Mouse (Mus musculus): ENCODE data around the gene Dynlt1b.
"Not testable (repeated sequence)": the region's sequence is repeated elsewhere in the genome, so short reads cannot be mapped to it uniquely, and the experiment has no call there.

Dynlt1b gene

DNA sequence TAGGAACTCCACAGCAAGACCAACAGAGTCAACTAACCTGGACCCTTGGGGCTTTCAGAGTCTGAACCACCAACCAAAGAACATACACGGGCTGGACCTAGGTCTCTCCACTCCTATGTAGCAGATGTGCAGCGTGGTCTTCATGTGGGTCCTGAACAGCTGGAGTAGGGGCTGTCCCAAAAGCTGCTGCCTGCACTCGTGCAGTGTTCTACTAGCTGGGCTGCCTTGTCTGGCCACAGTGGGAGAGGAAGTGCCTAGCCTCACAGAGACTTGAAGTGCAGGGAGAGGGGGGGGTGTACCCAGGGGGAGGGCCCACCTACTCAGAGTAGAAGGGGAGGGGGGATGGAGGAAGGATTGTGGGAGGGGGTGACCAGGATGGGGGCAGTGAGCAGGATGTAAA, 7.1 kb upstream of the Dynlt1b start:
- not testable (repeated sequence) for DNase-seq (ENCODE audit: low read depth, low spot score)

DNA sequence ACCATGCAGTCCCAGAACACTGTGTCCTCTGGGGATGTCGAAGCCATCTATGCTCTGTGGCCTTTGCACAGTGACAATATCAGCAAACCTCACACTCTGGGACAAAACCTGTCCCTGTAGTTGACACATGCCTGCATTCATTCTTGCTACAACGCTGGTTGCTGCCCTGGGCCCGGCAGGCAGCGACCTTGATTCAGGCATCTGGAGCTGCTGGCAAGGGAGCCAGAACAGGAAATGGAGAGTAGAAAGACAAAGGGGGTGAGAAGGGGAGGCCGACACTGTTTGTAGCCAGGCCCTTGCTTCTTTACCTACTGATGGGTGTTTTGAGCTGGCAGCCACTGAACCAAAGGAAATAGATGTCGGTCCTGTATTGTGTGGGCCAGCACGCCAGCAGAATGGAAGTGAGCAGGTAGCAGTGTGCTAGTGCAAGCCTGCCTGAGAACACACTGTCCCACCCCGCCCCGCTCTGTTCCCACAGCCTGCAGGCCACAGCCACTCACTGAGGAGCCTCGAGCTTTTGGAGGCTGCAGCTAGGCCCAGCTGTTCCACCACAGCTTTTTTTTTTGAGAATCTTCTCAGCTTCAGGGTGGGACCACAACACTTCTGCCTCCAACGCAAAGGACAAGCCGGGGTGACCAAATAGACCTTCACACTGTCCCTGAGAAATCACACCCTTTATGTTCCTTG, 5.5 kb upstream of the Dynlt1b start:
- DNase-seq (ENCODE audit: low read depth, low spot score): not testable (repeated sequence)

DNA sequence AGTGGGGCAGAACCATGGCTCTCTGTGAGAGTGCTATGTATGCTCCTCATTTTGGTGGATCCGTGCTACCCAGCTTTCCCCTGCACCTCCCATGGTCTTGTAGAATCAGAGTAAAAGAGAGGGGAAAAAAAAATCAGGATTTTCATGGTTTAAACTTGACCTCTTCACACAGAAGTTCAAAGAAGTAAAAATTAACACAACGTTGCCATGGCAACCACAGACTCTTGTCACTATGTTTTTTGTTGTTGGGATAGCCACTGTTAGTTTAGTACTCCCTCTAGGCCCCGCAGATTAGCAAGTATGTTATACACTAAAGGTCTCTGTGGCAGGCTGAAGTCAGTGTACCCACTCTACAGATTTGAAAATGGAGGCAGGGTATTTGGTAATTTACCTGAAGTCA, 4.6 kb upstream of the Dynlt1b start:
- DNase-seq (ENCODE audit: low read depth, low spot score): not testable (repeated sequence)

DNA sequence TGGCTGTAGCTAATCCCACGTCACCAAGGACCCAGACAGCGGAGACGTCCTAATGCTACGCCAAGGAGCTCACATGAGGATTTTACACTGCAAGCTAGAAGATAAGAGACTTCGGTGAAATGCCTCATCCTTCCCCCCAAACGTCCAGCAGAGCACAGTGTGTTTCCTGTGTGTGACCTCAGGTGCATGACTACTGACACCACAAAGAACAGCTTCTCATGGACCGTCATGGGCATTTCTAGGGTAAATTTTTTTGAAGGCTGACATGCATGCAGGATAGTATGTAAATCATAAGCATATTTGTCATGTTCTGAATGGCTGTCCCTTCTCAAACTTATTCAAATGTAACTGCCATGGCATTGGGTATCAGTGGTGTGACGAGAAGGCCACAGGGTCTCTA, 3.0 kb upstream of the Dynlt1b start:
- not testable (repeated sequence) for DNase-seq (ENCODE audit: low read depth, low spot score)

DNA sequence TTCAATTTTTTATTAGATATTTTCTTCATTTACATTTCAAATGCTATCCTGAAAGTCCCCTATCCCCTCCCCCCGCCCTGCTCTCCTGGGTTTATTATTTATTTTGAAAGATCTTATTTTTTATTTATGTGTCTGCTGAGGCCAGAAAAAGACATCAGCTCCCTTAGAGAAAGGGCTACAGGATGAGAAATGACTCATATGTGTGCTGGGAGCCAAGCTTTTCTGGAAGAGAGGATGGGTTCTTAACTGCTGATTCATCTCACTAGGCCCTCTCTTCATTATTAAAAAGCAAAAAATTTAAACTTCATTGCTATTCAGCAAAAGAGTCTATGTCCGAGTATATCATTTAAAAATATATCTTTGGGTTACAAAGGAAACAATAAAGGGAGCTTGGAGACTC, 986 bp upstream of the Dynlt1b start:
- DNase-seq (ENCODE audit: low read depth, low spot score): not testable (repeated sequence)

DNA sequence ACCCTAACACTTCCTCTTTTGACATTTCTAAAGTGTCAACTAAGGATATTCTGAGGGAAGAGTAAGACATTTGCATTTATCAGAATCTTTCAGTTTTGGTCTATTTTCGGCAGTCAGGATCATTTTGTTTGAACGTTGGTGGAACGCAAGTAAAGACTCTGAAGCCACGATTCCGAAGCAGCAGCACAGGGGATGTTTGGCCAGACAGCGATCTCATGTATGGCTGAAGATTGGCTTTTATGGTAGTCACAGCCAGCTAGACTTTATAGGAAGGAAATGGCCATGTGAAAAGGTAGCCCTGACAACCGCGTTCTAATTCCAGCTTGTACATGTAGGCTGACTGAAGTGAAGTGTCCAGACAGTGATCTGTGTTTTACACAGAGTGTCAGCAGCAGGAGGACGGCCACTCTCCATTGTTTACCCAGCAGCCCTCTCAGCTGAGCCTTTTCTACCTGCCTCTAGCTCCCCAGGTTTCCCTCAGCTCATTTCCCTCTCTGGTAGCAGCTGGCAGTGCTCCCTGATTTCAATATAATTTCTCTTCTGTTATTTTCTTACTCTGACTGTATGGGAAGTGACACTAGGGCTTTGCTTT, 594 bp downstream of the Dynlt1b start:
- DNase-seq (ENCODE audit: low read depth, low spot score): not testable (repeated sequence)

DNA sequence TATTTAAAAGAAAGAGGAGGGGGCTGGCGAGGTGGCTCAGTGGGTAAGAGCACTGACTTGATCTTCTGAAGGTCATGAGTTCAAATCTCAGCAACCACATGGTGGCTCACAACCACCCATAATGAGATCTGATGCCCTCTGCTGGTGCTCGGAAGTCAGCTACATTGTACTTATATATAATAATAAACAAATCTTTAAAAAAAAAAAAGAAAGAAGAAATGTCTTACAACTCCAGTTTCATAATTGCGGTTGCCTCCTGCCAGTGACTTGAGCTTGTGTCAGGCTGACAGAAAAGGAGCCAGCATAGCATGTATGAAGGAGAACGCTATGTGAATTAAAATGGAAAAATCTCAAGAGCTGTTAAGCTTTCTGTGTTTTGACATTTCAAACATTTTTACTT, 2.5 kb downstream of the Dynlt1b start:
- DNase-seq (ENCODE audit: low read depth, low spot score): not testable (repeated sequence)

DNA sequence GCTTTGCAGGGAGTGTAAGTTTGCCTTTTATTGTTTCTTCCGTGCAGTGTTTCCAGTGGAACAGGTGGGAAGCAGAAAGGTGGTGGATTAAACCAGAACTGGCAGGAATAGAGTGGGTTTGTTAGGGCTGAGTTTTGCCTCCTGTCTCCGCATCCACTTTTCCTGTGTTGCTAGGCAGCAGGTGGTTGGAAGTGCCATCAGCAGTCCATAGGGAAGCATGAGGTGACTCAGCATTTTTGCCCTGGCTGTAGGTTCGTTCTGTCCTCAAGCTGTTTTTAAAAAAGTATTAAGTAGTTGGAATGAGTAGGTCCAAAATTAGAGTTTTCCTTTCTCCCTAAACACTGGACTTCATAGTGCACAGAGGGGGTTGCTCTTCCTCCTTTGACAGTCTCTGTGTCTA, 3.8 kb downstream of the Dynlt1b start:
- DNase-seq (ENCODE audit: low read depth, low spot score): not testable (repeated sequence)

DNA sequence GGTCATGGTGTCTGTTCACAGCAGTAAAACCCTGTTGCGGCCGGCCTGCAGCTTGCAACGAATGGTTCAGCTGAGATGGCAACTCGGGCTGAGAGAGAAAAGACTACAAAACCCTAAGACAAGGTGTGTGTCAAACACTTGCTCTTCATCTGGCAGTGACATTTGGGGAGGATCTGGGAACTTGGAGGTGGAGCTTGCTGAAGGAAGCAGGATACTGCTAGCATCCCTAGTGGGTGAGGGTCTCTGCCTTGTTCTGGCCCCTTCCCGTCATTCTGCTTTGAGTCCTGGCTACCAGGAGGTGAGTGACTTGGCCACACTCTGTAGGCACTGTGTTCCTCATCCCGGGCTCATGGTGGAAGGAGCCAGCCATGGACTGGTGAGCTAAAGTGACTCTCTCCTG, 8.2 kb downstream of the Dynlt1b start:
- DNase-seq (ENCODE audit: low read depth, low spot score): not testable (repeated sequence)

DNA sequence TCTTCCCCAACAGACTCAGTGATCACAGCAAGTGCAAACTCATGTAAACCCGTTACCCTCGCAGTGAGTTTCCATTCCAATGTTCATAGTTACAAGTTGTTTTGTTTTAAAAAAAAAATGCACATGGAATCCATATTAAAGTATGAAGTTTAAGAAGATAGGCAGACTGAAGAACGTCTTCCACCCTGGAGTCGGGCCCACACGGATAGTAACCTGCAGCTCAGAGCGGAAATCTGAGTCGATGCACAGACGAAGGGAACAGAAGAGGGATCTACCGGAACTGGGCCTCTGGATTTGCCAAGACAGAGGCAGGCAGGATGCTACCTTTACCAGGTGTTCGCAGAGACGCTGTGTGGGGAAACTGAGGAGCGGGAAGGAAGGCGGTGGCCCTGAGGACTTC, 10.0 kb downstream of the Dynlt1b start:
- not testable (repeated sequence) for DNase-seq (ENCODE audit: low read depth, low spot score)

DNA sequence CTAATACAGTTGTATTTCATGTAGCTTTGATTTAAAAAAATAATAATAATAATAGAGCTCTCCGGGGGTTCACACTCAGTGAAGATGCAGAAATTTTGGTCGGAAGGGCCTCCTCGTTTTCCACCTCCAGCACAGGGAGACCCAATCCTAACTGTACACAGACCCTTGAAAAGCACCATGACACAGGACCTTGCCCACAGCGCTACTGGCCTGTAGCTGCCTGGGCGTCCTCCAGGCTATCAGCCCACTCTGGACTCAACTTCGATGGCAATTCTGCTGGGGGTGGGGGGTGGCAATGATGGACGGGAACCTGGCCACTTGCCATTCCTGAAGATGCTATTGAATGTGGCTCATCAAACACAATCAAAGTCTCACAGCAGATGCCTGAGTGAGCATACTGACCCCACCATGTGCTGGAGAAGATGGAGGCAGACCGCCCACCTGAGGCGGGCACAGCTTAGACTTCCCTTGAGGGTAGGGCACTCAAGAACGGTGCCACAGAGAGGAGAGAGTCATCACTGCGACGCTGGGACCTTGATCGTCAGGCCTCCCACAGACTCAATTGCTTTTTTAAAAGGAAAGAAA, 10.7 kb downstream of the Dynlt1b start:
- not testable (repeated sequence) for DNase-seq (ENCODE audit: low read depth, low spot score)

DNA sequence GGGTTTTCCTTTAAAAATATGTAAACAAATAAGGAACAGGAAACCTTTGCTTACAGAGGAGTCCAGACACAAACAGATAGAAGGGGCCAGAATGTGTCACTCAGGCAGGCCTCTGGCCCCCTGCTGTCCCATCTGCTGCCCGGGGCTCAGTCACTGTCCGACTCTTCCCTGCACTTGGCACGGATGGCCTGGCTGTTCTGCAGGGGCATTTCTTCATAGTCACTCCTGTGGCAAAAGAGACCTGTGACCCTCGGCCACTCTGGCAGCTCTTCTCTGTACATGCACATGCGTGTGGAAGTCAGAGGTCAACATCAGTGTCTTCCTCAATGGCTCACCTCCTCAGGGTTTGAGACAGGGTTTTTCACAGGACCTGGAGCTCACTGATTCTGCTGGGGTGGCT, 11.3 kb downstream of the Dynlt1b start:
- DNase-seq (ENCODE audit: low read depth, low spot score): not testable (repeated sequence)

DNA sequence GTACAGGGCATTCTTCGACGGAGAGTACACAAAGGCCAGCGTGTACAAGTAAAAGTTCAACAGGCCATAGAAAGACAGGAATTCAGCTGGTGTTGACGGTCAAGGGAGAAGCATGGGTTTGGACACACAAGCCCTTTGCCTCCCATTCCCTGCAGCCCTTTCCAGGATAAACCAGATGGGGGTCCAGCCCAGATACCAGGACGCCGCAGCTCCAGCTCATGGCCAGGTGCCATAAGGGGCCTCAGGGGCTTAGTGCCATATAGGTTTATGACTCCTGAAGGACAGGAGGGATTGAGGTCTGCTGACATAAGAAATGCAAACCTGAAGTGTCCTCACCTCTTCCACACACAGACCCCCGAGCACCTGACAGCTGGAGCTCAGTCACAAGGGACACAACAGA, 12.6 kb downstream of the Dynlt1b start:
- not testable (repeated sequence) for DNase-seq (ENCODE audit: low read depth, low spot score)

DNA sequence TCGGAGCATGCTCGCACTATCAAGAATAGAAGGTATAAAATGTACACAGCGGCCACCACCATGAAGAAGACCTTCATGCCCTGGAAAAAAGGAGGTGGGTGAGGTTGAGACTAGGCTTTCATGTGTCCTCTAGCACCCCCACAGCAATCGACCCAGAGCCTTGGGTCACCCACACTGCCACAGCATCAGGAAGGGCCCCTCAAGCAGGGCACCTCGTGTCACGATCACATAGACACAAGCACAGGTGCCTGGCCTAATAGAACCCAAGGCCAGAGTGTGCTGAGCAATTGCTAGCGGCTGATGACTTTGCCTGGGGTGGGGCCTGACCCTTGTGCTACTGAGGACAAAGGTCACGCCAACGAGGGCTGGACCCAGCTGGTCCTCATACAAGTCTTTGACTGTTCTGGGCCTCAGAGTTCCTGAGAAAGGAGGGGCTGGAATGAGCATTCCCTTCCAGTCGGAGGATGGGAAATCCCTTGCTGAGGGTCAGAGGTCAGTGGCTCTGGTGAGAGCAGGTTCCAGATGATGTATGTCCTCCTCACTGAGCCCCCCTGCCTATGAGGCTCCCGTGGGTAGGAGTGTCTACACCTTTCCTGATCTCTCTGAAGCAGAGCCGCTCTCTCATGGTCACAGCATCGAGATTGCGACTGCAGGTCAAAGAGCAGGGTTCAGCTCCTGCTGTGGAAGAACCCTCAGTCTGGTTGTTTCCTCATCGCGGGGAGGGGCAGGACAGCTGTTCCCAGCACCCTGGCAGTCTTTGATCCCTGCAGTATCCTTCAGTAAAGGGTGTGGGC, 16.1 kb downstream of the Dynlt1b start:
- DNase-seq (ENCODE audit: low read depth, low spot score): not testable (repeated sequence)

DNA sequence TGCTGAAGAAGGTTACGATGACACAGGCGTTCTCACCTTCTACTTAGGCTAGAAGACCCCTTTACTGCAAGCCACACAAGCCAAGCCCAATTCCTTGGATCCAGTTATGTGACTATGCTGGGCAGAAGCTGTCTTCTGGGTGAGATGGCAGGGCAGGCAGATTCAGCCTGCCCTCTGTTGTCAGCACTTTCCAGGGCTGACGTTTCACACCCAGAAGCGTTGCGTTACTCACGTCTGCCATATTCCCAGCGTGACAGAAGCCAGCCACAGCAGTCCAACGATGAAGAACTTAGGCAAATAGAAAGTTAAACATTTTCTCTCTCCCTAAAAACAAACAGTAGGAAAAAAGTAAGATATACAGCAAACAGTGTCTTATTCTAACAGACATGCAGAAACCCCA, 18.4 kb downstream of the Dynlt1b start:
- not testable (repeated sequence) for DNase-seq (ENCODE audit: low read depth, low spot score)

DNA sequence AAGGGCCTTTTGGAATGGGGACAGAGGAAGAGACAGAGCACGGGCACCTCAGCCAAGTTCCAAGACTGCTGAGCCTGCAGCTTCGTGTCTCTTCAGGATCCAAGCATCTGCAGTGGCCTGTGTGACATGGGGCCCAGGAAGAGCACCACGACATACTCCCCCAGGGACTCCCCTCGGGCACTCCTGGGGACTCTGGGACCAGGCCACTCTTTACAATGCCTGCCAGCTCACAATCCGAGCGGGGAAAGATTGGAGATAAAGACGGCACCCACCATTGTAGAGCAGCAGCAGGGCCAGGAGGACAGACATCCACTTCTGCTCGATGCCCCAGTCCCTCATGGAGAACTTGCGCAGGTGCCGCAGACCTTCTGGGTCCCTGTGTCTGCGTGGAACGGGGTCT, 19.3 kb downstream of the Dynlt1b start:
- not testable (repeated sequence) for DNase-seq (ENCODE audit: low read depth, low spot score)

DNA sequence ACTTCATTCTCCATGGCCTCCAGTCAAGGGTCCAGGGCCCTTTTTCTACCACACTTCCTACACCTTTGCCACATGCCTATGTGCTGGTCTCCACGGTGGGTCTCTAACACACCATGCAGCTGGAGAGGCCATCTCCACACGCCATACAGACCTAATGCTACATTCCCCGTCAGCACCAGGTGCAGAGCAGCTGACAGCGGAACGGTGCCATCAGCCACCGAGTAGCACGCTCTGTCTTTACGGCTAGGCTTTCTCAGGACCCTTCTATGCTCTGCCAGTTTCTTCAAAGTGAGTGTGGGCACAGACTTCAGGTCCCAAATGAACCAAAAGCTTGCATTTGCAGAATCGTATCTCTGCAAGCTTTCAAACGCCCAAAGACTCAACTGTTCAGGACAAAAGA, 21.3 kb downstream of the Dynlt1b start:
- not testable (repeated sequence) for DNase-seq (ENCODE audit: low read depth, low spot score)

DNA sequence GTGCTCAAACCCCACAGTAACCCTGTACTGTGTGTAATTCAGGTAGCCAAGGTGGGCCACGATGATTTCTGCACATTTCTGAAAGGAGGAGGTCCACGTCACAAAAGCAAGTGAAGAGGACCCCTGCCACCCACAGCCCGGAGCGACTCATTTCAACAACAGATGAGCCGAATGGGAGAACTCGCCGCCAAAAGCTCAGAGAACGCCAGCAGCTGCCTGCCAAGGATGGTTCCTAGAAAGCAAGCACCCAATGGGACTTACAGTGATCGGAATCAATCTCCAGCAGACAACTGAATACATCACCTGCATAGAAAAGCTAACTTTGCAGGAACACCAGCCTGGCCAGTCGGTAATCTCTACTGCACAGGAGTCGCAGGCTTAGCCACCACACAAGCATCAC, 22.8 kb downstream of the Dynlt1b start:
- not testable (repeated sequence) for DNase-seq (ENCODE audit: low read depth, low spot score)

DNA sequence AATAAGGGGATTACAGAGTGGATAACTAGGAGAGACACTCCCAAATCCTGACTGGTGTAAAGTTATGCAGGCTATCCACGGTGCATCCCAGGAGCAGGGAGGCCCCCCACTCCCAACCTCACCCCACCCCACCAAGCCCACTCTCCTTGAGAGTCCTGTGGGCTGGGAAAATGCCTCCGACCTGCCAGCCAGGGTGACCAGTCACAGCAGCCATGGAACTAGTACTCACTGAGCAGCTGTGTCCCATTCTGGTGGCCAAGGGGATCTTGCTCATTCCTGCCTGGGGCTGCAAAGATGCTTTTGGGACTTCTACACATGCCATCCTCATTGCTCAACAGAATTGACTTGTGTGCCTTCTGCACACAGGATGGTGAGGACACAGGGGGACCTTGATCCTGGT, 24.8 kb downstream of the Dynlt1b start:
- not testable (repeated sequence) for DNase-seq (ENCODE audit: low read depth, low spot score)

DNA sequence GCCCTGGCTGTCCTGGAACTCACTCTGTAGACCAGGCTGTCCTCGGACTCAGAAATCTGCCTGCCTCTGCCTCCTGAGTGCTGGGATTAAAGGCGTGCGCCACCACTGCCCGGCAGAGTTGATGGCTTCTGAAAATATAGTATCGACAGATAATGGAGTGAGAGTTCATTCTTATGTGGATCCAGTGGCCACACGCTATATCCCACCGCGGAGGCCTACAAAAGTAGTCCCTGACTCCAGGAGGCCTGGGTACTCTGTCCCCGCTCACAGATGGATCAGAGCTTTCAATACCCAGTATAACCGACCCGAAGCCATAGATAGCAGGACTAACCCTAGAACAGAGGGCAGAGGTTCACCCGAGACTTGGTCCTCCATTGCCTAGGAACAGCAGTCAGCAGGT, 26.0 kb downstream of the Dynlt1b start:
- not testable (repeated sequence) for DNase-seq (ENCODE audit: low read depth, low spot score)

DNA sequence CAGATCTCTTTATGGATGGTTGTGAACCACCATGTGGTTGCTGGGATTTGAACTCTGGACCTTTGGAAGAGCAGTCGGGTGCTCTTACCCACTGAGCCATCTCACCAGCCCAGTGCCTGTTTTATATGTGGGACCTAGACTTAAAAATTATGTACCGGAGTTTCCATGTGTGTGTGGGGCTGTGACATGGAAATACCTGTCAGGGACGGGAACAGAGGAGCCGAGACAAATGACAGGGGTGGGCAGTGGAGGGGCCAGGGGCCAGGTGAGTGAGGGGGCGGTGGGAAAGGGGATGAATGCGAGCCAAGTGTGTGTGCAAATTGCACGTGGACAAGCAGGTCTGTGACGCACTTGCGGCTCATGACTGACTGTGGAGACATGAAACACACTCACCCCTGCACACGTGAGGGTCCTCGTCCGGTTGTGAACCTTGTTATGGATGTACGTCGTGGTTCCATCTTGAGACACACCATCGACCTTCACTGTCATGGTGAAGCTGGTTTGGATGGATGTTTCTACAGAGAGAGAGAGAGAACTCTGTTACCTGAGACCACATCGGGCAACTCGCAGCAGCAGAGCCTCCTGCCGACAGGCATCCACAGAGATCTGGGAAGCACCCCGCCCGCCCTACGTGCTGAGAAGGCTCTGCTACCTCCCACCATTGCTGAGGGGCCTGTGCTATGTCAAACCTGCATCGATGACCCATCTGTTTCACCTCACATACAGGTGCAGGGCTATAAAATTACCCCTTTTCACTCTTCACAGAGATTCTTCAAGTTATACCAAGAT, 26.9 kb downstream of the Dynlt1b start:
- DNase-seq (ENCODE audit: low read depth, low spot score): not testable (repeated sequence)

Data from forelimb bud, embryonic 11.5 days (tissue).